Mouse (Mus musculus): ENCODE measurements around the gene Gm17428. TPM values are rescaled to one million over a fixed set of nuclear protein-coding genes. Genes with fewer than 3 reads are reported as not detected.
A peak's percentile ranks its signal among the peaks of the same experiment; 100 is the strongest.

Gene Gm17428
- polyA plus RNA-seq, 1 experiment from 2014 or later = not detected

DNA sequence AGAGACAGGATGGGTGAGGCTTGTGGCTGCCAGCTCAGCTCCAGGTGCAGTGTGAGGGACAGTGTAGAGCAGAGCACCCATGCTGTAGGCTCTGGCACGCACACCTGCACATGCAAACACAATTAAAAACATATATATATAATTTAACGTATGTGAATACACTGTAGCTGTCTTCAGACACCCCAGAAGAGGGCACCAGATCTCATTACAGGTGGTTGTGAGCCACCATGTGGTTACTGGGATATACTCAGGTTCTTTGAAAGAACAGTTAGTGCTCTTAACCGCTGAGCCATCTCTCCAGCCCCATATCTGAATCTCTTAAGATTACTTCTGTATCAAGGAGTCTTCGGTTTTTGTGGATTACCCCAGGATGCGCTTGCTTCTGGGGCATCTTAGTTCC lies 48.8 kb downstream of the Gm17428 start:
- H3K36me3 ChIP-seq (ENCODE audit: control insufficient read depth, insufficient read depth, low read length) = peaks cover 47% of the 10 kb centered on the region
- H3K4me3 ChIP-seq (ENCODE audit: low read length) = no peak overlapping the region
- H3K9me3 ChIP-seq (ENCODE audit: control insufficient read depth, low read length) = no peaks in the 10 kb centered on the region
- WGBS = 78% methylated on average over 5 of the region's 5 CpGs
- no peak for ATAC-seq (ENCODE audit: low FRiP score, low TSS enrichment)
- H3K4me1 ChIP-seq (ENCODE audit: control insufficient read depth, insufficient read depth, low read length) = peaks cover 10% of the 10 kb centered on the region
- H3K27ac ChIP-seq (ENCODE audit: low read depth, low read length) = no peak overlapping the region
- H3K9ac ChIP-seq (ENCODE audit: low read depth, low read length) = no peak overlapping the region
- H3K27me3 ChIP-seq (ENCODE audit: control insufficient read depth, insufficient read depth, low read length) = no peaks in the 10 kb centered on the region
- H3K4me2 ChIP-seq (replicated peaks; ENCODE audit: low read depth, low read length) = no peak overlapping the region

MicroRNAs within 50 kb of the gene (microRNA counts, 519-probe panel; counts per million panel counts)
- not detected for microRNA mmu-miR-208a
- microRNA mmu-miR-208b = not detected

Small RNA genes within 50 kb of the gene (microRNA-seq; reads per million reads assigned to microRNA genes)
- gene Mir208a = 1.7 reads per million
- gene Mir208b = 4.0 reads per million, percentile 16 among the genes with 10 or more reads in this experiment

Other genes starting within 250 kb of the Gm17428 start
- gene Slc7a8, start 195.0 kb upstream of the Gm17428 start, polyA plus RNA-seq (2014; fragmentation: Nextera tagmentation; extraction: Ambion mirVana) = 5.8 and 12.1 TPM in 2 replicates
- gene Rnf212b, start 162.8 kb upstream of the Gm17428 start, polyA plus RNA-seq (2014; fragmentation: Nextera tagmentation; extraction: Ambion mirVana) = not detected in 2 replicates
- gene Homez, start 106.0 kb upstream of the Gm17428 start, polyA plus RNA-seq (2014; fragmentation: Nextera tagmentation; extraction: Ambion mirVana) = 10.3 and 19.1 TPM in 2 replicates
- 2.9 and 4.5 TPM in 2 replicates for gene Ppp1r3e, start 99.4 kb upstream of the Gm17428 start, polyA plus RNA-seq (2014; fragmentation: Nextera tagmentation; extraction: Ambion mirVana)
- 5.3 and 6.1 TPM in 2 replicates for gene Bcl2l2, start 93.6 kb upstream of the Gm17428 start, polyA plus RNA-seq (2014; fragmentation: Nextera tagmentation; extraction: Ambion mirVana)
- gene Gm20521, start 93.5 kb upstream of the Gm17428 start, polyA plus RNA-seq (2014; fragmentation: Nextera tagmentation; extraction: Ambion mirVana) = 0.44 TPM in 1 of 2 replicates, not detected in the other
- 178 and 227 TPM in 2 replicates for gene Pabpn1, start 84.4 kb upstream of the Gm17428 start, polyA plus RNA-seq (2014; fragmentation: Nextera tagmentation; extraction: Ambion mirVana)
- 41.0 and 58.9 TPM in 2 replicates for gene Slc22a17, start 63.8 kb upstream of the Gm17428 start, polyA plus RNA-seq (2014; fragmentation: Nextera tagmentation; extraction: Ambion mirVana)
- 26.2 and 33.8 TPM in 2 replicates for gene Efs, start 50.8 kb upstream of the Gm17428 start, polyA plus RNA-seq (2014; fragmentation: Nextera tagmentation; extraction: Ambion mirVana)
- gene Il25, start 44.2 kb upstream of the Gm17428 start, polyA plus RNA-seq (2014; fragmentation: Nextera tagmentation; extraction: Ambion mirVana) = 0.24 TPM in 1 of 2 replicates, not detected in the other
- gene Cmtm5, start 40.7 kb upstream of the Gm17428 start, polyA plus RNA-seq (2014; fragmentation: Nextera tagmentation; extraction: Ambion mirVana) = 0.89 and 3.3 TPM in 2 replicates
- gene Myh6, start 10.0 kb upstream of the Gm17428 start, polyA plus RNA-seq (2014; fragmentation: Nextera tagmentation; extraction: Ambion mirVana) = 0.30 and 0.54 TPM in 2 replicates
- 0.11 and 2.0 TPM in 2 replicates for gene Myh7, start 17.7 kb downstream of the Gm17428 start, polyA plus RNA-seq (2014; fragmentation: Nextera tagmentation; extraction: Ambion mirVana)
- gene Ngdn, start 38.5 kb downstream of the Gm17428 start, polyA plus RNA-seq (2014; fragmentation: Nextera tagmentation; extraction: Ambion mirVana) = 80.8 and 109 TPM in 2 replicates
- gene Zfhx2, start 115.4 kb downstream of the Gm17428 start, polyA plus RNA-seq (2014; fragmentation: Nextera tagmentation; extraction: Ambion mirVana) = 5.8 and 6.4 TPM in 2 replicates
- 14.5 and 21.8 TPM in 2 replicates for gene Thtpa, start 117.9 kb downstream of the Gm17428 start, polyA plus RNA-seq (2014; fragmentation: Nextera tagmentation; extraction: Ambion mirVana)
- 11.4 and 17.8 TPM in 2 replicates for gene Ap1g2, start 129.7 kb downstream of the Gm17428 start, polyA plus RNA-seq (2014; fragmentation: Nextera tagmentation; extraction: Ambion mirVana)
- gene Jph4, start 140.0 kb downstream of the Gm17428 start, polyA plus RNA-seq (2014; fragmentation: Nextera tagmentation; extraction: Ambion mirVana) = 0.43 and 0.55 TPM in 2 replicates
- 0.22 TPM in 1 of 2 replicates, not detected in the other for gene Dhrs2, start 245.1 kb downstream of the Gm17428 start, polyA plus RNA-seq (2014; fragmentation: Nextera tagmentation; extraction: Ambion mirVana)

Data from kidney, embryonic 14.5 days (tissue).